Mouse (Mus musculus): ENCODE measurements around the gene Acer3.

DNA sequence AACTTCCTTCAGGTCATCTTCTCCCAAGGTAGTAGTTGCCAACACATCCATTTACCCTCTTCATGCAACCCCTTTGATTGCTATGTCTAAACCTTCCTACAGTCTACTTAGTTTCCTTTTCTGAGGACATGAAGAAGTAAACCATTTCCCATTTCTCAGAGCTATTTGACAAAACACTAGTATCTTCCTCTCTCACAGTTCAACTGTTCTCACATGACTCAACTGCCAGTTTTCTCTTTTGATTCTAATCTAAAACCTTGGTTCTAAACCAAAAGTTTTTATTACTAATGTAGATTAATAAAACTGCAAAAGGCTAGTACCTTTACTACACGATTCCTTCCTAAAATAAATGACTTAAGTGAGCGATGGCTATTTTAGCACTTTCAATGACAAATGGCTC lies 13.6 kb downstream of the Acer3 start:
- TF ChIP-seq ZC3H11A (IDR thresholded peaks at IDR 0.05; ENCODE audit: borderline replicate concordance, low read depth, low read length), result no peak
- TF ChIP-seq MAFK (IDR thresholded peaks at IDR 0.05; ENCODE audit: insufficient read depth, low read depth, low read length), result no peak
- TF ChIP-seq HCFC1 (IDR thresholded peaks at IDR 0.05; ENCODE audit: borderline replicate concordance, insufficient read depth, low read length), result no peak
- TF ChIP-seq ZNF384 (IDR thresholded peaks at IDR 0.05; ENCODE audit: low read depth, low read length), result no peak
- no peak for TF ChIP-seq CHD2 (IDR thresholded peaks at IDR 0.05; ENCODE audit: low read depth, low read length)

Data from ES-E14 (cell line).